Comparison of ENCODE assay signal across 19 mouse cellular contexts in genomic region chr6:146001396-146002191, GRCm38 (mm10).
"Had no signal": no experiment of that assay in that cellular context is flagged by ENCODE, and none has a peak within 500 bp of the region (broad histone marks: within the 10 kb centered on the region; RNA-seq: fewer than 3 reads in every experiment).

No protein-coding gene starts in this region.

- H3K4me3 ChIP-seq: midbrain, embryonic 10.5 days; midbrain, embryonic 12.5 days; myocyte; neural tube, embryonic 13.5 days; neural tube, embryonic 15.5 days had no signal

- DNase-seq: liver, postnatal 0 days; lung, embryonic 14.5 days; lung, postnatal 10 days; lung, postnatal 4 days; midbrain, embryonic 14.5 days; retina, postnatal 1 day; right cerebral cortex, adult 18-20 months; right cerebral cortex, postnatal 25 days; right cerebral cortex, postnatal 4 days; spleen, adult 18-20 months; thymus, adult 18-20 months; thymus, postnatal 14 days; thymus, postnatal 36 days had no signal

- H3K4me2 ChIP-seq: lung, embryonic 14.5 days; midbrain, embryonic 12.5 days; neural tube, embryonic 13.5 days; neural tube, embryonic 15.5 days had no signal

- H3K27me3 ChIP-seq: midbrain, embryonic 12.5 days; neural tube, embryonic 13.5 days; neural tube, embryonic 15.5 days had no signal

- H3K9me3 ChIP-seq: midbrain, embryonic 10.5 days; midbrain, embryonic 12.5 days; neural tube, embryonic 13.5 days; neural tube, embryonic 15.5 days had no signal

- ATAC-seq: liver, postnatal 0 days; midbrain, embryonic 16.5 days had no signal

- H3K27ac ChIP-seq: midbrain, embryonic 10.5 days; midbrain, embryonic 12.5 days; neural tube, embryonic 13.5 days; neural tube, embryonic 15.5 days had no signal

- H3K9ac ChIP-seq: liver, postnatal 0 days; lung, embryonic 14.5 days; midbrain, embryonic 12.5 days; neural tube, embryonic 13.5 days; neural tube, embryonic 15.5 days had no signal

- H3K36me3 ChIP-seq: midbrain, embryonic 10.5 days; midbrain, embryonic 12.5 days; neural tube, embryonic 13.5 days; neural tube, embryonic 15.5 days had no signal
